Mouse (Mus musculus): ENCODE results near the gene Cfap77.

Cfap77 gene

GRCm38 (mm10) chr2:28938997-28939396, 115.9 kb downstream of the Cfap77 start:
- no peak for DNase-seq (ENCODE audit: low spot score)

GRCm38 (mm10) chr2:28930571-28930970, 124.3 kb downstream of the Cfap77 start:
- DNase-seq (ENCODE audit: low spot score), result no peak

- peak; percentile 18 for DNase-seq (ENCODE audit: low spot score)
Observed at GRCm38 (mm10) chr2:28923912-28924311, 131.0 kb downstream of the Cfap77 start.

DNA sequence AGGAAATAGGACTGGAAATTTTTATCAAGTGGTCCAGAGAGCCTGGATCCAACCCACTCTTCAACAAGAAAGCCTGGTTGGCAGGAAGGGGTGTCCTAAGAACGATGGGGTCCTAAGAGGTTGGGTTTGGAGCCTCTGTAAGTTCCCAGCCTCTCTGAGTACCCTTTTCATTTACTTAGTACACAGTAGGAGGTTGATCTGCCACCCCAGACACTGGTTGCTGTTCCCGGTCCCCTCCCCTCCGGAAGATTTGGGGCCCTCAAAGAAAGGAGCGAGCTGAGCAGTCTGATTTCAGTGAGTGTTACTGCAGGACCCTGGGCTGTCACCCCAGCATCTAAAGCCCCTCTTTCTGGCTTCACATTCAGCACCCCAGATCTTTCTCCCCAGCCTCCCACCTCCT, 135.9 kb downstream of the Cfap77 start:
- DNase-seq (ENCODE audit: low spot score), result no peak

DNA sequence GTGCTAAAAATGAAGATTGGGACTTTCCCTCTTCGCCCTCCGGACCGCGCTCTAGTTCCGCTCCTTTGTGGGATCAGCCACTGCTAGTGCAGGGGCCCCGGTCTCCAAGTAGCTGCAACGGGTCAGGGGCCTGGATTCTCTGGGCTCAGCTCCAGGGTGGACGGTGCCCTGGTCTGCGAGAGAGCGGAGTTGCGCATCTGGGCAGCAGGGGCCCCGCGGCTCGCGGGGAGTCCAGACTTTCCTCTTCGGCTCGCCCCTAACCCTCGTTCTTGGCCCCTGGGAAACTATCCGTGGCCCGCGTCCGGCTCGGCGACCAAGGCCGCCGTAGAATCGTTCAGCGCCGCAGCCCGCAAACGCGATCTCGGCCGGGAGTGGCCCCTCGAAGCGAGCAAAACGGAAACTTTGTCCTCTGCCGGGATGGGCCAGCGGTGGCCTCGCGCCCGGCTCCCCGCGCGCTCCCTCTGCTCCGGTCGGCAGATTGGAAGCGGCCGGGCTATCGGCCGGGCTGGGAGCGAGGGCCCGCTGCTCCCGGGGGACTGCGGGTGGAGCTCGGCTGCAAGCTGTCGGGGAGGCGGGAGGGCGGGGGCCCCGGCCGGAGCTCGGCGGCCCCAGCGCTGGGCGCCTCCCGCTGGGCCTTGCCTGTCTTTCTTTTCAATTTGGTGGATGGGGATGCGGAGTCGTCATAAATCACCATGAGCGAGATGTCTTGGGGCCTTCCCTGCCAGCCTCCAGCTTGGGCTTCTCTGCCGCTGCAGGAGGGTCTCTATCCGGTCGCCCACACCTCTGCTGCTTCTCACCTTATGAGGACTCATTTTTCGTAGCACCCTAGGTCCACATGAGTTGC, 137.1 kb downstream of the Cfap77 start:
- DNase-seq (ENCODE audit: low spot score), result no peak

GRCm38 (mm10) chr2:28917156-28917517, 137.7 kb downstream of the Cfap77 start:
- no peak for DNase-seq (ENCODE audit: low spot score)

GRCm38 (mm10) chr2:28916513-28916865, 138.4 kb downstream of the Cfap77 start, which contains the start of gene Barhl1:
TSS of gene Barhl1 (minus strand) at chr2:28916668.
- DNase-seq (ENCODE audit: low spot score), result no peak

- DNase-seq (ENCODE audit: low spot score), result peak; percentile 44
Observed at GRCm38 (mm10) chr2:28915768-28916512, 138.9 kb downstream of the Cfap77 start.

- DNase-seq (ENCODE audit: low spot score), result no peak
Observed at GRCm38 (mm10) chr2:28915104-28915738, 139.6 kb downstream of the Cfap77 start.

DNA sequence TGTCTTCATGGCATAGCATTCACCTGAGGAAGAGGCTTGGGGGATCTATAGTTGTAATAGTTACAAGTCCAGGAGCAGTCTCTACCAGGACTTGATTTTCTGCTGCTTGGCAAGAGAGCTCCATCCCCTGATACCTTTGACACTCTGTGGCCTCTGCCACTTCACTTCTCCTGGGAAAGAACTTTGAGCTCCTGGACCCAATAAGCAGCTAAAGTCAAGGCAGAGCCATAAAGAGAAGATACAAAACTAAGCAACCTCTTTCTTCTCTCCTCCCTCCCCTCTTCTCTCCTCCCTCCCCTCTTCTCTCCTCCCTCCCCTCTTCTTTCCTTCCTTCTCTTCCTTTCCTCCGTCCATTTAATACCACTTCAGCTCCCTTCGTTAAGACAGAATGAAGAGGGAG, 140.7 kb downstream of the Cfap77 start:
- no peak for DNase-seq (ENCODE audit: low spot score)

- no peak for DNase-seq (ENCODE audit: low spot score)
Observed at GRCm38 (mm10) chr2:28912961-28913360, 141.9 kb downstream of the Cfap77 start.

DNA sequence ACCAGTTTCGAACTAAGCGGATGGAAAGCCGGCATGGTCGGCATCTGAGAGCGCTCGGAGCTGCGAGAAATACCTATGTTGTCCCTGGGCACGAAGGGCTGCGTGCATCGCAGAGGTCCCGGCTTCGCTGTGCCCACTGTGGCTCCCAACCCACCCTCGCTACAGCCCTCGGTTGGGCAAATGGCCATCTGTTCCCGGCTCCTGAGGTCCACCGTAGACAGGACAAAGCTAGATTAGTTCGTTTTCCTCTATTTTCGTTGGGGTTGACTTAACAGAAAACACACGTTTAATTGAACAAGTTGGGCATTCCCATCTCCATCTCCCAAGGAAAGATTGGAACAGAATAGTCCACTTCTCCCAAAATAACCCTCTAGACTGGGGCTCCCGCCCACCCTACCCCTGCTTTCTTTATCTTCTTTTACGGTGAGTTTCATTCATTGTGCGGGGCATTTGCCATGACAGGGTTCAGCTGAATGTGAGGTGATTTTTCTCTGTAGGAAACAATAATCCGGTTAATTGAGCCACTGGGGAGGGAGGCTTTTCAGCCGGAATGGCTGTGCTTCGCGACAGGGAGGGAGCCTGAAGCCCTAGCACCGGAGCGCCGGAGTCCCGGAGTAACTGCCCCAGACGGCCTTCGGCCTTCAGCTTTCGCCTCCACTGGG, 142.7 kb downstream of the Cfap77 start:
- DNase-seq (ENCODE audit: low spot score), result no peak

DNA sequence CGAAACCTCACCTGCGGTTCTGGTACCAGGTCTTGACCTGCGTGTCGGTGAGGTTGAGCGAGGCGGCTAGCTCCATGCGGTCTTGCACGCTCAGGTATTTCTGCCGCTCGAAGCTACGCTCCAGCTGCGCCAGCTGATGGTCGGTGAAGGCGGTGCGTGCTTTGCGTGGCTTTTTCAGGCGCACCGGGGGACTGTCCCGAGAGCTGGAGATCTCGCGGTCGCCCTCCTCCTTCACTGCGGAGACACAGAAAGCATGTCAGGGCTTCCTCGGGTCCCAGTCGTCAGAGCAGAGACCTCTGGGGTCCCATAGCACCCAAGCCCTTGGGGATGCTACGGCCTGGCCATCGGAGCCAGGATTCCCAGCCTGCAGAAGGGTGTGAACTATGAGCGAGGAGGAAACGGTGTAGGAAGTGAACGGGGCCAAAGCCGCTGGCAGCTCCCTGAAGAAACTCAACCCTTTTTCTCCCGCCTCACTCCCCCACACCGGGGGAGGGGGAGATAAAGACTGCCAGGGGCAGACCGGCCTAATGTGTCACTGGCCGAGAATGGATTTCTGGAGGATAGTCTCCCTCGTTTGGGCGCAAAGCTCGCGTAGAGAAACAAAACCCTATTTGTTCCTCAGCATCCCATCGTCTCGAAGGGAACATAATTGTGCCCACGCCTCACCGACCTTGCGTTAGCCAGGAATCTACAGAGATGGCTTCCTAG, 143.4 kb downstream of the Cfap77 start:
- no peak for DNase-seq (ENCODE audit: low spot score)

- no peak for DNase-seq (ENCODE audit: low spot score)
Observed at GRCm38 (mm10) chr2:28910877-28911276, 144.0 kb downstream of the Cfap77 start.

DNA sequence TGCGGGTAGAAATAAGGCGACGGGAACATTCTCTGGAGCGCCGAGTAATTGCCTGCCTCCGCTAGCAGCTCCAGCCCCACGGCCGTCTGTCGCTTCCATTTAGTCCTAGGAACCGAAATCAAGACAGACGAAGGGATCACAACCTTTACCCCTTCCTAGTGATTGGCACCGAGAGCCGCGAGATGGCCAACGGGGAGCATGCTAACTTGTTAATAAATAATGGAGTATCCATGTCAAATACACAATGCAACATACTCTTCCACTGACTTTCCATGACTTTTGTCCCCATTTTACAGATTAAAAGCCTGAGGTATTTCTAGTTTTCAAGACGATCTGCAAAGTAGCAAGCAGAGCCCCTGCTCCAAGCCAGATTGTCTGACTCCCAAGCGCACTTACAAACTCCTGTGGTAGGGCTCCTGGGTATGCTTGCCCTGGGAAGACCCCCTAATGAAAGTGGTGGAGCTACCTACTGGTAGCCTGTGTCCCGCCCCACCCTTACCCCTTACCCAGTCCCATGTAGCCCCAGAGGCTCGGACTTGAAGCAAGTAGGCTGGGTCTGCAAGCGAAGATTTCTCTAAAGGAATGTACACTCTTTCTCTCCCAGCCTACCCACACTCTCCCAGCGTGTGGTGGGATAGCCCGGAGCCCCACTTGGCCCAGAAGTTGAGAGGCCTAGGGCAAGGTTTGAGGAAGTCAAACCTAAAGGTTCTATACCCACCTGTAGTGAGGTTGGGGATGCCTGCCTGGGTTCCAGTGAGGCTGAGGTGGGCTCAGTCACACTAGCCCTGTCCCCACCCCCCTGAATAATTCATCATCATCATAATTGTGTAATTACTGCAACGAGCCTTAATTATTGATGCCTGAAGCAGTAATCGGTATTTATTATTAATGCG, 144.8 kb downstream of the Cfap77 start:
- DNase-seq (ENCODE audit: low spot score), result no peak

DNA sequence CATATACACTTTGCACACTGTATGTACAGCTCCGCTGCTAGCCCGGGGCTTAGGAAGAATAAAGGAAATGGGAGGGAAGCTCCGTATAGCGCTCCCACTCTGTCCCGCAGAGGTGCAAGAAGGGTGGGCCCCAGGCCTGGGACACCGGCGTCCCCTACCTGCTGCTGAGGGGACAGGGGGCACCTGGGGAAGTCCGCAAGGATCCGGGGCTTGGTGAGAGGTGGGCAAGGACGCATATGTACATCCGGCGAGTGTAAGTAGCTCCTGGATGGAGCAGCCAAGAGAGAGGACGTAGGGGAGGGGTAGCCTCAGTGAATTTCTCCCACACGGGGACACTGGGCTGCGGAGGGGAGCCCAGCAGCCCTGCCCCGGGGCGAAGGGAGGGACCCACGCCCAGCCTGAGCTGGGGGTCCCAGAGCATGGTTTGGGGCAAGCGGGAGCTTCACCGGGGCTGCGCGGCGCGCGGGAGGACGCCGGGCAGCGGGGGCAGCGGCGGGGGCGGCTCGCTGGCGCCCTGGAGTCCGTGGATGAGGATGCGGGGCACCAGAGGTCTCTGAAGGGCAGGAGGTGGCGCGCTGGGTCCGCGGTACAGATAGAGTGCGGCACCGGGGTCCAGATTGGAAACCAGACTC, 145.6 kb downstream of the Cfap77 start:
- DNase-seq (ENCODE audit: low spot score), result no peak

- no peak for DNase-seq (ENCODE audit: low spot score)
Observed at GRCm38 (mm10) chr2:28908389-28909153, 146.3 kb downstream of the Cfap77 start.

- no peak for DNase-seq (ENCODE audit: low spot score)
Observed at GRCm38 (mm10) chr2:28907691-28908388, 147.0 kb downstream of the Cfap77 start.

DNA sequence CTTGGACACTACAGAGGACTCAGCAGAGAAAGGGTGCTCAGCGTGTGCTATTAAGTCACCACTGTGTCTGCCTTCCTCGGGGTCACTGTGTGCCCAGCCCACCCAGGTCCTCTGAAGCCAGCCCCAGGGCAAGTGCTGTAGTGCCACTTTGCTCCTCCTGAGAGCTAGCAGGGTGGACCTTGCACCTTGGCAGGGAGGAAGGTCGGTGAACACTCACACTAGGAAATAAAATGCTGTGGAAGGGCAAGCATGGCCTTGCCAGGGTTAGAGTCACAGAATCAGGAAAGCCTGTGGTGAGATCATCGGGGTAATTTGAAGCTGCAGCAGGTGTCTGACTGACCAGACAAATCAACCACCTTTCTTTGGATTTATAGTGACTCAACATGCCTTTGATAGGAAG, 149.3 kb downstream of the Cfap77 start:
- DNase-seq (ENCODE audit: low spot score), result no peak

All from c-Kit-positive CD71-positive TER-119-positive erythroid progenitor cells, embryonic 14.5 days (primary cell).